Mouse (Mus musculus) olfactory bulb, adult 2 months (tissue): Measurements from ENCODE around the gene Samd4. TPM values are rescaled to one million over a fixed set of nuclear protein-coding genes. Genes with fewer than 3 reads are reported as not detected.

Experiments
- H3K27ac ChIP-seq: fragments of 200-500 bp; 2 replicates; pipeline ENCODE4 v1.5.1; 2012; ENCODE audit warnings: low read depth, low read length; ENCODE audit not compliant: insufficient read depth
- H3K4me1 ChIP-seq: fragments of 200-500 bp; 2 replicates; pipeline ENCODE4 v1.6.1; 2012; ENCODE audit warnings: low read length; ENCODE audit not compliant: control insufficient read depth, insufficient read depth
- H3K4me3 ChIP-seq: fragments of 200-500 bp; 2 replicates; pipeline ENCODE4 v1.5.1; 2012; ENCODE audit warnings: mild to moderate bottlenecking, low read depth, low read length, moderate library complexity; ENCODE audit not compliant: insufficient read depth
- CTCF ChIP-seq: fragments of 200-500 bp; IDR thresholded peaks from 2 replicates; pipeline ENCODE4 v1.5.1; 2012; ENCODE audit warnings: low read depth, mild to moderate bottlenecking, low read length, moderate library complexity; ENCODE audit not compliant: insufficient read depth
- POLR2A ChIP-seq: fragments of 200-500 bp; IDR thresholded peaks from 2 replicates; pipeline ENCODE4 v1.6.1; 2012; ENCODE audit warnings: mild to moderate bottlenecking, low read depth, low read length, moderate library complexity; ENCODE audit not compliant: insufficient read depth
- WGBS: fragments of 180-500 bp; shearing (Covaris S2); methylation state at CpG from one replicate; pipeline ENCODE4 v1.1.7; 2018; 5-methylcytosine and 5-hydroxymethylcytosine counted together
- polyA plus RNA-seq: library from polyadenylated mRNA; stranded (reverse); fragments of >200 nt; gene quantifications from 2 replicates; pipeline ENCODE4 v1.2.4, GENCODE M21; 2012; ENCODE audit warnings: low replicate concordance; ENCODE audit not compliant: missing spikeins, insufficient read depth, insufficient read length

Samd4 gene
- polyA plus RNA-seq, 1 experiment = not detected

DNA sequence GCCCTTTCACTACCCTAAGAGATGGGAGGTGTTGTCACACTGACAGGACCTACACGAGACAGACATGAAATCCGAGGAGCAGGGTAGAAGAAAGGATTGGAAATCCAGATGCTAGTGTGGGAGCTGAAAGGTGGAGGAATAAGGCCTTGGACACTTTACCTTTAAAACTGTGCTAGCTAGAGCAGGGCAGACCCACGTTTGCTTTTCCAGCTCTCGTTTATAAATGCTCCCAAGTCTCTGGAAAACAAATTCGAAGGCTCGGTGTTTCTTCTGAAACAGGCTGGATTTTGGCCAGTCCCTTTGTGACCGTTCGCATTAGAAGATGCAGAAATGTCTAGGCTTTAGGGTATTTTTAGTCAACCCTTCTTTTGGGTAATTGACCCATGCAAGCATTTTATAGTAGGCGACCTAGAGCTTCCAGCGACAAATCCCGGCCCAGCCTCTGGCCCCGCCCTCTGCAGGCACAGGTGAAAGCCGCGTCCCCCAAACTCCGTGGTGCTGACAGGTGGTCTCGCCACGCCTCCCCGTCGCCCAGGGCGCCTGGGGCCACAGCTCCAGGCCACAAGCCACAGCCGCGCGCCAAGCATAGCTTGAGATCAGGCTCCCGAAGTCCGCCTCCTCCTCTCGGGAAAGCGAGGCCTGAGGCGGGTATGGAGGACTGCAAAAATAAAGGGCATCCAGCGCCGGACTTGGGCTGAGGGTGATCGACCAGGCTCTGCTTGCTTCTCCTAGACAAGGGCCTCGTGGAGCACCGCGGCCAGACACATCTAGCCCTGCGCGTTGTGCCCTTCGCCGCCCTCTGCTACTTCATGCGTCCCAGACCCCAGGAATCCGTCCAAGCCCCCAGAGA is 848 bp upstream of the Samd4 start:
- WGBS = 14% methylated on average over 40 of the region's 40 CpGs
- H3K27ac ChIP-seq = no peak overlapping the region

DNA sequence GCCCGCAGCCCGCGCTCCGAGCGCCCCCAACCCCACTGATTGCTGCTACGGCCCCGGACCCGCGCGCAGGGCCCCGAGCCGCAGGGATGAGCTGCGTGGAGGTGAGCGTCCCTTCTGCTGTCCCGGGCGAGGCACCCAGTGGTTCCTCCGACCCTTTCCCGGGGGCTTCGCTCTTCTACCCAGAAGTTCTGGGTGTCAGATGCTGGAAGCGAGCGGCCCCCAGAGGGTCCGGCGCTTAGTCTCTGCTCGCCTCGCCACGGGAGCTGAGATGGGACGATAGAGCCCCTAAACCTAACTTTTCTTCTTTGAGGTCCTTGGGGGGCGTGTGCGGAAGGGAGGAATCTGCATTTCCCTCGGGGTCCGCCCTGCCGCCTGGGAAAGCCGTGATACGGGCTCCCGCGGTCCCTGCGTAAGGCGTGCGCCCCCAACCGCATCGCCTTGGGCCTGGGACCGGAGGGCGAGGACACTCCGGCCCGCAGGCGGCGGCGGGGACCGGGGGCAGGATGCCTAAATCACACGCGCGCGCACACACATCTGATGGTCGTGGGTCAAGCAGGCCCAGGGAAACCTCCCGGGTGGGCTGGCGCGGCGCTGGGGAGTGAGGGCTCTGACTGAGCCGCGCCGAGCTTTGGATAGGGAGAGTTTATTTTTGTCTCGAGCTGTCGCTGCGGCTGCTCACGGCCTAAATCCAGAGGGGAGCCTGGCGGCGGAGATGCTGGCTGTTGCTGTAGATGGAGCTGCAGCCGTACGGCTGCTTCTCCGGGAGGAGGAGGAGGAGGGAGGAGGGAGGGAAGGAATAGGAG is 615 bp downstream of the Samd4 start:
- peaks cover 16% of the 10 kb centered on the region for H3K4me1 ChIP-seq

More for the DNA sequence above, 848 bp upstream of the Samd4 start:
- TF ChIP-seq CTCF = no peak
- no peak for TF ChIP-seq POLR2A
- Histone ChIP-seq H3K4me1 (peaks cover 16% of the 10 kb centered on the region), H3K4me3 (peak overlapping the region; percentile 72)

GRCm38 (mm10) chr14:46883871-46884441 is 1.3 kb downstream of the Samd4 start:
- WGBS = under 1% methylated on average over 29 of the region's 29 CpGs
- peak overlapping the region; percentile 4; the same call in 1 of the 2 replicates for H3K27ac ChIP-seq

More for the DNA sequence above, 615 bp downstream of the Samd4 start:
- WGBS = under 1% methylated on average over 69 of the region's 70 CpGs
- no peak for TF ChIP-seq CTCF
- TF ChIP-seq POLR2A = 0 out of 2 replicates have a peak, but pooled peaks have one; percentile 2
- Histone ChIP-seq H3K4me3 (peak overlapping the region; percentile 72), H3K27ac (peak overlapping the region; percentile 57)

GRCm38 (mm10) chr14:46884701-46885428 is 2.2 kb downstream of the Samd4 start:
- H3K4me3 ChIP-seq = peak overlapping the region; percentile 72
- H3K4me1 ChIP-seq = peaks cover 16% of the 10 kb centered on the region
- under 1% methylated on average over 48 of the region's 52 CpGs for WGBS
- no peak for TF ChIP-seq CTCF
- no peak for TF ChIP-seq POLR2A
- peak overlapping the region; percentile 4 for H3K27ac ChIP-seq

More at GRCm38 (mm10) chr14:46883871-46884441, 1.3 kb downstream of the Samd4 start:
- H3K4me3 ChIP-seq = peak overlapping the region; percentile 72
- TF ChIP-seq POLR2A (no peak), CTCF (no peak)
- peaks cover 16% of the 10 kb centered on the region for H3K4me1 ChIP-seq

GRCm38 (mm10) chr14:46885429-46885755 is 2.7 kb downstream of the Samd4 start:
- Histone ChIP-seq H3K4me1 (peaks cover 16% of the 10 kb centered on the region), H3K4me3 (peak overlapping the region; percentile 72), H3K27ac (no peak overlapping the region)
- TF ChIP-seq POLR2A (no peak), CTCF (no peak)
- 5% methylated on average over 7 of the region's 7 CpGs for WGBS

GRCm38 (mm10) chr14:46885891-46886301 is 3.2 kb downstream of the Samd4 start:
- no peak for TF ChIP-seq CTCF
- TF ChIP-seq POLR2A = no peak
- Histone ChIP-seq H3K4me1 (peaks cover 16% of the 10 kb centered on the region), H3K4me3 (peak overlapping the region; percentile 37), H3K27ac (no peak overlapping the region)
- WGBS = 20% methylated on average over 5 of the region's 5 CpGs

DNA sequence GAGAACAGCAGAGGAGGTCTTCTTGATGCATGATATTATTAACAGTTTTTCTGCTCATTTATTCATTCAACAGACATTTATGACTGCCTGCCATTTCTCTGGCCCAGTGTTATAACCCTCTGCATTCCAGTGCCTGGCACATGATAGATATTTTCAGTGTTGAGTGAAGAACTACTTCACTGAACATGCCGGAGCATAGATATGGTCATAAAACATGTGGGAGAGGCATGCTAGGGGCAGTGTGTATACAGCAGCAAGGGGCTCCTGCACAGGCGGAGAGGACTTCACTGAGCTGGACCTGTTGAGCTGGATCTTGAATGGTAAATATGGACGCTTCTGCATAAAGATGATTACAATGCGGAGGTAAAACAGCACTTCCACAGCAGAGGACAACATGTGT is 6.4 kb downstream of the Samd4 start:
- Histone ChIP-seq H3K4me1 (peaks cover 10% of the 10 kb centered on the region), H3K27ac (no peak overlapping the region), H3K4me3 (no peak overlapping the region)
- TF ChIP-seq CTCF = no peak
- TF ChIP-seq POLR2A = no peak
- 96% methylated on average over 4 of the region's 4 CpGs for WGBS

- 97% methylated on average over 10 of the region's 10 CpGs for WGBS
- no peak overlapping the region for H3K4me3 ChIP-seq
- TF ChIP-seq CTCF (no peak), POLR2A (no peak)
- H3K27ac ChIP-seq = no peak overlapping the region
- 0 out of 2 replicates have a peak, but pooled peaks cover 2% of the 10 kb centered on the region for H3K4me1 ChIP-seq
Measured at GRCm38 (mm10) chr14:46893961-46894360, 11.3 kb downstream of the Samd4 start.
